Comparison of ENCODE assay signal across 13 mouse cellular contexts in genomic region chr4:137661547-137661946, GRCm38 (mm10). TPM values are rescaled to one million over a fixed set of nuclear protein-coding genes. Genes with fewer than 3 reads are reported as not detected.
DNase-seq lines count a peak whose midpoint lies in the region; ATAC-seq and TF ChIP-seq lines count a peak whose summit lies in the region.
"Had no signal": no experiment of that assay in that cellular context is flagged by ENCODE, and none has a peak within 500 bp of the region (broad histone marks: within the 10 kb centered on the region; RNA-seq: fewer than 3 reads in every experiment).

No protein-coding gene starts in this region.

- TF ChIP-seq POLR2A in kidney, adult 2 months (IDR thresholded peaks at IDR 0.05; ENCODE audit: low read depth, low read length): no peak

- ATAC-seq in cerebellum, adult (ENCODE audit: insufficient number of reproducible peaks, low FRiP score, low TSS enrichment): peak; percentile 70
- ATAC-seq in midbrain, postnatal 0 days (ENCODE audit: low FRiP score): no peak
- ATAC-seq: intestine, embryonic 16.5 days had no signal

- H3K4me2 ChIP-seq in midbrain, postnatal 0 days (ENCODE audit: low read depth, low read length, poor library complexity, severe bottlenecking): no peak overlapping the region

- peak overlapping the region; percentile 25; the same call in 1 of the 2 replicates for H3K27ac ChIP-seq in kidney, adult 2 months (ENCODE audit: insufficient read depth, low read depth, low read length)
- H3K27ac ChIP-seq in midbrain, postnatal 0 days (ENCODE audit: low read depth, low read length): peak overlapping the region; percentile 47

- no peaks in the 10 kb centered on the region for H3K9me3 ChIP-seq in midbrain, postnatal 0 days (ENCODE audit: low read length)

- H3K9ac ChIP-seq in midbrain, postnatal 0 days (replicated peaks; ENCODE audit: low read length, poor library complexity, severe bottlenecking): no peak overlapping the region

- no peaks in the 10 kb centered on the region for H3K36me3 ChIP-seq in kidney, adult 2 months (ENCODE audit: control insufficient read depth, insufficient read depth, low read length)
- H3K36me3 ChIP-seq in midbrain, postnatal 0 days (ENCODE audit: insufficient read depth, low read length): peaks cover 16% of the 10 kb centered on the region; the same call in 1 of the 2 replicates

- TF ChIP-seq CTCF in kidney, adult 2 months (conservative IDR thresholded peaks at IDR 0.05; ENCODE audit: insufficient read depth, insufficient read length, low read depth, low read length): no peak
- no peak for TF ChIP-seq CTCF in midbrain, postnatal 0 days (IDR thresholded peaks at IDR 0.05)

- peaks cover 10% of the 10 kb centered on the region for H3K4me1 ChIP-seq in kidney, adult 2 months (ENCODE audit: control insufficient read depth, insufficient read depth, low read length)
- peaks cover 17% of the 10 kb centered on the region for H3K4me1 ChIP-seq in midbrain, postnatal 0 days (ENCODE audit: insufficient read depth, low read length)

- WGBS in kidney, adult 2 months: 27% methylated on average over 6 of the region's 6 CpGs
- WGBS in midbrain, postnatal 0 days: 27% methylated on average over 6 of the region's 6 CpGs

- DNase-seq in cerebellum, postnatal 4 days (ENCODE audit: low spot score in 2 of 2): no peak
- peak; percentile 72 to 77 for DNase-seq in cerebellum, postnatal 25 days
- DNase-seq in kidney, adult 2 months: peak; percentile 80
- peak; percentile 55 for DNase-seq in midbrain, postnatal 0 days (ENCODE audit: low spot score)
- DNase-seq in embryo, embryonic 11 days: no peak
- DNase-seq in ovary, postnatal 36 days (ENCODE audit: low spot score): no peak
- DNase-seq in layer of hippocampus, postnatal 10 days (ENCODE audit: low spot score in 2 of 2): no peak
- DNase-seq: adrenal gland, postnatal 25 days; left cerebral cortex, postnatal 4 days; spleen, adult 18-20 months; thymus, postnatal 25 days had no signal

- no peaks in the 10 kb centered on the region for H3K27me3 ChIP-seq in kidney, adult 2 months (replicated peaks; ENCODE audit: control insufficient read depth, insufficient read depth, low read length)
- no peaks in the 10 kb centered on the region for H3K27me3 ChIP-seq in midbrain, postnatal 0 days (ENCODE audit: insufficient read depth, low read length)

- H3K4me3 ChIP-seq in kidney, adult 2 months (ENCODE audit: insufficient read depth, low read depth, low read length): no peak overlapping the region
- H3K4me3 ChIP-seq in midbrain, postnatal 0 days (ENCODE audit: low read depth, low read length): no peak overlapping the region

RNA-seq across cellular contexts. Expression of gene Rap1gap, which starts 3.0 kb away (rescaled TPM):
- polyA plus RNA-seq in kidney, adult 2 months (2012; rRNA removed): 213 and 248 TPM in 2 replicates
- 232 and 270 TPM in 2 replicates for total RNA-seq in midbrain, postnatal 0 days (2014; rRNA removed)
- polyA plus RNA-seq in midbrain, postnatal 0 days (2015; fragmentation: Nextera tagmentation; extraction: Ambion mirVana): 115 and 123 TPM in 2 replicates
- total RNA-seq in layer of hippocampus, postnatal 10 days (2021): 100 to 1,000 TPM; 206 to 220 TPM

Comparison
In these comparisons a context has a peak if more than half of its experiments do, and no peak if none do; other contexts are left out.
1. DNase-seq: peak in cerebellum, postnatal 25 days (2 of 2), kidney, adult 2 months (single experiment) and midbrain, postnatal 0 days (single experiment); none in cerebellum, postnatal 4 days (0 of 2), embryo, embryonic 11 days (single experiment), ovary, postnatal 36 days (single experiment) and layer of hippocampus, postnatal 10 days (0 of 2).